Mouse (Mus musculus): Measurements from ENCODE around the gene Rnf26. TPM values are rescaled to one million over a fixed set of nuclear protein-coding genes. Genes with fewer than 3 reads are reported as not detected.

Gene Rnf26
- polyA plus RNA-seq, 1 experiment from 2014 or later = 28.7 TPM

- Histone ChIP-seq H3K4me3 (no peak overlapping the region), H3K4me1 (replicated peaks) (peaks cover 4% of the 10 kb centered on the region; the same call in 1 of the 2 replicates), H3K27me3 (no peaks in the 10 kb centered on the region), H3K4me2 (no peak overlapping the region), H3K9me3 (replicated peaks) (no peaks in the 10 kb centered on the region), H3K27ac (no peak overlapping the region), H3K9ac (no peak overlapping the region), H3K36me3 (no peaks in the 10 kb centered on the region)
- WGBS = 57% methylated on average over 3 of the region's 3 CpGs
- no peak for ATAC-seq (replicated peaks; ENCODE audit: insufficient number of reproducible peaks, insufficient read depth, low FRiP score, low read depth)
Measured at GRCm38 (mm10) chr9:44052855-44053254, 60.5 kb downstream of the Rnf26 start.

GRCm38 (mm10) chr9:44049381-44050165, 63.7 kb downstream of the Rnf26 start:
- Histone ChIP-seq H3K4me3 (no peak overlapping the region), H3K9ac (no peak overlapping the region), H3K36me3 (no peaks in the 10 kb centered on the region), H3K27ac (no peak overlapping the region), H3K27me3 (peaks cover 20% of the 10 kb centered on the region), H3K9me3 (replicated peaks) (no peaks in the 10 kb centered on the region), H3K4me1 (replicated peaks) (peaks cover 4% of the 10 kb centered on the region; the same call in 1 of the 2 replicates), H3K4me2 (no peak overlapping the region)
- WGBS = 76% methylated on average over 8 of the region's 8 CpGs
- ATAC-seq (replicated peaks; ENCODE audit: insufficient number of reproducible peaks, insufficient read depth, low FRiP score, low read depth) = no peak

- no peaks in the 10 kb centered on the region for H3K9me3 ChIP-seq (replicated peaks)
- H3K27ac ChIP-seq = no peak overlapping the region
- peaks cover 28% of the 10 kb centered on the region for H3K27me3 ChIP-seq
- no peaks in the 10 kb centered on the region for H3K36me3 ChIP-seq
- no peak overlapping the region for H3K9ac ChIP-seq
- H3K4me3 ChIP-seq = no peak overlapping the region
- H3K4me2 ChIP-seq = no peak overlapping the region
- H3K4me1 ChIP-seq (replicated peaks) = peaks cover 9% of the 10 kb centered on the region
- 64% methylated on average over 15 of the region's 15 CpGs for WGBS
- ATAC-seq (replicated peaks; ENCODE audit: insufficient number of reproducible peaks, insufficient read depth, low FRiP score, low read depth) = no peak
Measured at GRCm38 (mm10) chr9:44048541-44049380, 64.6 kb downstream of the Rnf26 start.

- H3K27me3 ChIP-seq = peaks cover 37% of the 10 kb centered on the region
- WGBS = 70% methylated on average over 14 of the region's 14 CpGs
Measured at GRCm38 (mm10) chr9:44047571-44048490, 65.5 kb downstream of the Rnf26 start.

GRCm38 (mm10) chr9:44047071-44047470, 66.2 kb downstream of the Rnf26 start:
- ATAC-seq (replicated peaks; ENCODE audit: insufficient number of reproducible peaks, insufficient read depth, low FRiP score, low read depth) = no peak
- WGBS = 53% methylated on average over 6 of the region's 6 CpGs
- Histone ChIP-seq H3K4me2 (no peak overlapping the region), H3K27ac (no peak overlapping the region), H3K36me3 (no peaks in the 10 kb centered on the region), H3K27me3 (peaks cover 43% of the 10 kb centered on the region), H3K9ac (no peak overlapping the region), H3K9me3 (replicated peaks) (no peaks in the 10 kb centered on the region), H3K4me1 (replicated peaks) (peaks cover 19% of the 10 kb centered on the region), H3K4me3 (no peak overlapping the region)

More at GRCm38 (mm10) chr9:44047571-44048490, 65.5 kb downstream of the Rnf26 start:
- ATAC-seq (replicated peaks; ENCODE audit: insufficient number of reproducible peaks, insufficient read depth, low FRiP score, low read depth) = no peak
- no peaks in the 10 kb centered on the region for H3K9me3 ChIP-seq (replicated peaks)
- no peak overlapping the region for H3K4me3 ChIP-seq
- H3K4me2 ChIP-seq = no peak overlapping the region
- no peaks in the 10 kb centered on the region for H3K36me3 ChIP-seq
- peaks cover 17% of the 10 kb centered on the region for H3K4me1 ChIP-seq (replicated peaks)
- H3K27ac ChIP-seq = no peak overlapping the region
- H3K9ac ChIP-seq = no peak overlapping the region

GRCm38 (mm10) chr9:44046426-44046825, 66.9 kb downstream of the Rnf26 start:
- no peaks in the 10 kb centered on the region for H3K36me3 ChIP-seq
- no peak overlapping the region for H3K9ac ChIP-seq
- no peak overlapping the region; the same call in 1 of the 2 replicates for H3K4me2 ChIP-seq
- H3K27ac ChIP-seq = no peak overlapping the region
- H3K4me1 ChIP-seq (replicated peaks) = peaks cover 19% of the 10 kb centered on the region
- H3K9me3 ChIP-seq (replicated peaks) = no peaks in the 10 kb centered on the region
- H3K4me3 ChIP-seq = no peak overlapping the region
- ATAC-seq (replicated peaks; ENCODE audit: insufficient number of reproducible peaks, insufficient read depth, low FRiP score, low read depth) = no peak
- WGBS = 84% methylated on average over 12 of the region's 12 CpGs
- H3K27me3 ChIP-seq = peaks cover 47% of the 10 kb centered on the region

- WGBS = 76% methylated on average over 5 of the region's 5 CpGs
- H3K36me3 ChIP-seq = no peaks in the 10 kb centered on the region
- H3K9ac ChIP-seq = no peak overlapping the region
- H3K27me3 ChIP-seq = peaks cover 48% of the 10 kb centered on the region
- peak overlapping the region; percentile 3; the same call in 1 of the 2 replicates for H3K4me3 ChIP-seq
- no peak for ATAC-seq (replicated peaks; ENCODE audit: insufficient number of reproducible peaks, insufficient read depth, low FRiP score, low read depth)
- no peaks in the 10 kb centered on the region for H3K9me3 ChIP-seq (replicated peaks)
- H3K4me2 ChIP-seq = no peak overlapping the region; the same call in 1 of the 2 replicates
- H3K27ac ChIP-seq = no peak overlapping the region
- peaks cover 19% of the 10 kb centered on the region for H3K4me1 ChIP-seq (replicated peaks)
Measured at GRCm38 (mm10) chr9:44045884-44046272, 67.4 kb downstream of the Rnf26 start.

Other genes starting within 250 kb of the Rnf26 start
- gene Thy1, start 70.1 kb downstream of the Rnf26 start, polyA plus RNA-seq (2015; fragmentation: Nextera tagmentation; extraction: Ambion mirVana) = 2.2 and 10.6 TPM in 2 replicates
- gene Usp2, start 46.5 kb downstream of the Rnf26 start, polyA plus RNA-seq (2015; fragmentation: Nextera tagmentation; extraction: Ambion mirVana) = 69.9 and 74.9 TPM in 2 replicates
- gene Mfrp, start 11.8 kb downstream of the Rnf26 start, polyA plus RNA-seq (2015; fragmentation: Nextera tagmentation; extraction: Ambion mirVana) = not detected in 2 replicates
- gene C1qtnf5, start 6.3 kb downstream of the Rnf26 start, polyA plus RNA-seq (2015; fragmentation: Nextera tagmentation; extraction: Ambion mirVana) = 3.8 TPM in 2 replicates
- gene Gm49380, start within 50 bp of the Rnf26 start, polyA plus RNA-seq (2015; fragmentation: Nextera tagmentation; extraction: Ambion mirVana) = 0.05 and 0.13 TPM in 2 replicates
- 93.4 and 102 TPM in 2 replicates for gene Mcam, start 21.0 kb upstream of the Rnf26 start, polyA plus RNA-seq (2015; fragmentation: Nextera tagmentation; extraction: Ambion mirVana)
- 10.7 and 14.8 TPM in 2 replicates for gene Cbl, start 120.5 kb upstream of the Rnf26 start, polyA plus RNA-seq (2015; fragmentation: Nextera tagmentation; extraction: Ambion mirVana)
- 0.28 and 0.52 TPM in 2 replicates for gene Ccdc153, start 127.2 kb upstream of the Rnf26 start, polyA plus RNA-seq (2015; fragmentation: Nextera tagmentation; extraction: Ambion mirVana)
- gene Pdzd3, start 138.0 kb upstream of the Rnf26 start, polyA plus RNA-seq (2015; fragmentation: Nextera tagmentation; extraction: Ambion mirVana) = 0.13 TPM in 1 of 2 replicates, not detected in the other
- 7.3 and 9.2 TPM in 2 replicates for gene Nlrx1, start 155.1 kb upstream of the Rnf26 start, polyA plus RNA-seq (2015; fragmentation: Nextera tagmentation; extraction: Ambion mirVana)
- gene Abcg4, start 175.1 kb upstream of the Rnf26 start, polyA plus RNA-seq (2015; fragmentation: Nextera tagmentation; extraction: Ambion mirVana) = 1.5 and 2.8 TPM in 2 replicates
- 15.1 and 16.0 TPM in 2 replicates for gene Hinfp, start 192.2 kb upstream of the Rnf26 start, polyA plus RNA-seq (2015; fragmentation: Nextera tagmentation; extraction: Ambion mirVana)
- 6.5 and 7.1 TPM in 2 replicates for gene C2cd2l, start 206.8 kb upstream of the Rnf26 start, polyA plus RNA-seq (2015; fragmentation: Nextera tagmentation; extraction: Ambion mirVana)
- gene Dpagt1, start 212.5 kb upstream of the Rnf26 start, polyA plus RNA-seq (2015; fragmentation: Nextera tagmentation; extraction: Ambion mirVana) = 27.8 and 31.0 TPM in 2 replicates
- 167 and 187 TPM in 2 replicates for gene H2afx, start 221.2 kb upstream of the Rnf26 start, polyA plus RNA-seq (2015; fragmentation: Nextera tagmentation; extraction: Ambion mirVana)
- gene Hmbs, start 230.7 kb upstream of the Rnf26 start, polyA plus RNA-seq (2015; fragmentation: Nextera tagmentation; extraction: Ambion mirVana) = 89.7 and 105 TPM in 2 replicates
- 17.3 and 20.9 TPM in 2 replicates for gene Vps11, start 248.2 kb upstream of the Rnf26 start, polyA plus RNA-seq (2015; fragmentation: Nextera tagmentation; extraction: Ambion mirVana)